Mouse (Mus musculus): Measurements from ENCODE around the gene Xrcc1.

Xrcc1 gene

GRCm38 (mm10) chr7:24528861-24529260, 17.2 kb upstream of the Xrcc1 start:
- no peak for DNase-seq (ENCODE audit: low read depth in 2 of 2, low spot score in 2 of 2)

- no peak for DNase-seq (ENCODE audit: low read depth in 2 of 2, low spot score in 2 of 2)
Observed at GRCm38 (mm10) chr7:24529580-24529979, 16.5 kb upstream of the Xrcc1 start.

- DNase-seq (ENCODE audit: low read depth in 2 of 2, low spot score in 2 of 2) = peak; percentile 97 to 98
Observed at GRCm38 (mm10) chr7:24530062-24530931, 15.8 kb upstream of the Xrcc1 start, which contains the start of gene Irgq. Irgq (plus strand) TSS chr7:24530689.

DNA sequence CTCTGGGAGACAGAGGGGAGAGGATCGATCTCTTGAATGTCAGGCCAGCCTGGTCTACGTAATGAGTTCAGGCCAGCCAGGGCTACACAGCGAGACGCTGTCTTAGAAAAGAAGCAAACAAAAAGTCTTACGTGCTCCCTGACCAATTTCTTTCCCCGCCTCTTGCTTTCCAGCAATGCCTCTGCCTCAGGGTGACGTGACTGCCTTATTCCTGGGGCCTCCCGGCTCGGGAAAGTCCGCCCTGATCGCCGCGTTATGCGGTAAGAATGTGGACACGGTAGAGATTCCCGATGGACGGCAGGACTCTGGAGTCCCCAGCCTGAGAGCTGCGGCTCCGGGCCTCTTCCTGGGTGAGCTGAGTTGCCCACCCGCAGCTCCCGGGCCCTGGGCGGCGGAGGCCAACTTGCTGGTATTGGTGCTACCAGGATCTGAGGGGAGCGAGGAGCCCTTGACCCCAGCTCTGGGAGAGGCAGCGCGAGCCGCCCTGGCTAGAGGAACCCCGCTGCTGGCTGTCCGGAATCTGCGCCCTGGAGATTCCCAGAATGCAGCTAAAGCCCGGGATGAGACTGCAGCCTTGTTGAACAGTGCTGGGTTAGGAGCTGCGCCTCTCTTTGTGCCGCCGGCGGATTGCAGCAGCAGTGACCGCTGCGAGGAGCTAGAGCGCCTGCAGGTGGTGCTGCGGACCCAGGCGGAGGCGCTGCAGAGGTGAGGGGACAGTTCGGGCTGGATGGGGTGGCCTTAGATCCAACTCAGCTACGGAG, 14.7 kb upstream of the Xrcc1 start:
- peak; percentile 44 to 52 for DNase-seq (ENCODE audit: low read depth in 2 of 2, low spot score in 2 of 2)

- no peak for DNase-seq (ENCODE audit: low read depth in 2 of 2, low spot score in 2 of 2)
Observed at GRCm38 (mm10) chr7:24533031-24533571, 13.0 kb upstream of the Xrcc1 start.

DNA sequence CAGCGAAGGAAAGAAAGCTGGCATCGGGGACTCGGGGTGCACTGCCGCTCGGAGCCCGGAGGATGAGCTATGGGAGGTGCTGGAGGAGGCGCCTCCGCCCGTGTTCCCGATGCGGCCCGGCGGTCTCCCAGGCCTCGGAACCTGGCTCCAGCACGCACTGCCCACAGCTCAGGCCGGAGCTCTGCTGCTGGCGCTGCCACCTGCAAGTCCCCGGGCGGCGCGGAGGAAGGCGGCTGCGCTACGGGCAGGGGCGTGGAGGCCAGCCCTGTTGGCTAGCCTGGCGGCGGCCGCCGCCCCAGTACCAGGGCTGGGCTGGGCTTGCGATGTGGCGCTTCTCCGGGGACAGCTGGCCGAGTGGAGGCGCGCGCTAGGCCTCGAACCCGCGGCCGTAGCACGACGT, 12.3 kb upstream of the Xrcc1 start:
- no peak for DNase-seq (ENCODE audit: low read depth in 2 of 2, low spot score in 2 of 2)

GRCm38 (mm10) chr7:24534301-24534700, 11.8 kb upstream of the Xrcc1 start:
- no peak for DNase-seq (ENCODE audit: low read depth in 2 of 2, low spot score in 2 of 2)

- DNase-seq (ENCODE audit: low read depth in 2 of 2, low spot score in 2 of 2) = no peak
Observed at GRCm38 (mm10) chr7:24537081-24537480, 9.0 kb upstream of the Xrcc1 start.

GRCm38 (mm10) chr7:24537591-24537990, 8.5 kb upstream of the Xrcc1 start:
- no peak for DNase-seq (ENCODE audit: low read depth in 2 of 2, low spot score in 2 of 2)

DNA sequence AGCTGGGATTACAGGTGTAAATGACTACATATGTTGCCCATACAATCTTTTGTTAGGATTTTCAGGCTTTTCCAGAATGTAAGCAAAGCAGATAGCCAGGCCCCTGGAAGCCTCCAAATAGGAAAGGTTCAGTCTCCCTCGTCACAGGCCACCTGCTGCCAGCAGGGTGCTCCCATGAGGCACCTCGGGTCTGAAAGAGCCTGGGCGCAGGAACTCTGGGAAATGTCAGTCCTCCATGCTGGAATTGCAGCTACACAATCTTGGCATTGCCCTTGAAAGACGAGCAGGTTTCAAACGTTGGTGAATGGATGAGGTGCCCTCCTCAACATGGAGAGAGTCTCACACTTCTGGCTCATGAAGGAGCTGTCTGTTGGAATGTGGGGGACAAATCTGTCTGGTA, 7.9 kb upstream of the Xrcc1 start:
- no peak for DNase-seq (ENCODE audit: low read depth in 2 of 2, low spot score in 2 of 2)

DNA sequence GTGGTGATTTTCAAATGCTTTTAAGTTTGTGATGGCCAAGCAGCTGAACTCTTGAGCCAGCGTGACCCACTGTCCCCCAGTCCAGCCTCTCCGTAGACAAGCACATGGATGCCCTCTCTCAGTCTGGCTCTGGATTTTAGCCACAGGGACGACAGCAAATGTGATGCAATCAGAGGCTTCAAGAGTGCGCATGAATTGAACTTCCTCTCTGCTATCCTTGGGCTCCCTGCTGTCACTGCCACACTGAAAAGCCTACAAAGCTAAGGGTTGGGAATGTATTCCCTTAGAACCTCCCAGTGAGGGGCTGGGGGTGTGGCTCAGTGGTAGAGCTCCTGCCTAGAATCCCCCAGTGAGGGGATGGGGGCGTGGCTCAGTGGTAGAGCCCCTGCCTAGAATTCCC, 7.4 kb upstream of the Xrcc1 start:
- no peak for DNase-seq (ENCODE audit: low read depth in 2 of 2, low spot score in 2 of 2)

GRCm38 (mm10) chr7:24539686-24540085, 6.4 kb upstream of the Xrcc1 start:
- DNase-seq (ENCODE audit: low read depth in 2 of 2, low spot score in 2 of 2) = no peak

- DNase-seq (ENCODE audit: low read depth in 2 of 2, low spot score in 2 of 2) = no peak
Observed at GRCm38 (mm10) chr7:24544506-24544905, 1.6 kb upstream of the Xrcc1 start.

GRCm38 (mm10) chr7:24546634-24547389, 723 bp downstream of the Xrcc1 start:
- peak; percentile 98 to 99 for DNase-seq (ENCODE audit: low read depth in 2 of 2, low spot score in 2 of 2)

- no peak for DNase-seq (ENCODE audit: low read depth in 2 of 2, low spot score in 2 of 2)
Observed at GRCm38 (mm10) chr7:24547534-24548036, 1.5 kb downstream of the Xrcc1 start.

- DNase-seq (ENCODE audit: low read depth in 2 of 2, low spot score in 2 of 2) = no peak
Observed at GRCm38 (mm10) chr7:24551985-24552759, 6.1 kb downstream of the Xrcc1 start.

DNA sequence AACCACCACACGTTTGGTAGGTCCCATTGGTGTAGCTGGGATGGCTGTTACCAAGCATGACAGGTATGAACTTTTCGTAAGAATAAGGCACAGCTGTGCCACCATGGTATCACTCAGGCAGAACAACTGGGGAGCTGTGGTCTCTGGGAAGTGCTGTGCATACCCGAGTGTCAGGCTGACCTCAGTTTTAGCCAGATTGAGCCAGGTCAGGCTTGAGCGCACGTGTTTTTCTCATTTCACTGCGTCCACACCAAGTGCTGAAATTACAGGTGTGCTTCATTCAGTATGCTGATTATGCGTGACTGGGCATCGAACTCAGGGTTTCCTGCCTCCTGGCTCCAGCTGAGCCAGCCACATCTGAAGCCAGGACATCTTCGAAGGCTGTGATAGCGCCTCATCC, 9.7 kb downstream of the Xrcc1 start:
- no peak for DNase-seq (ENCODE audit: low read depth in 2 of 2, low spot score in 2 of 2)

GRCm38 (mm10) chr7:24561450-24561849, 15.4 kb downstream of the Xrcc1 start:
- DNase-seq (ENCODE audit: low read depth in 2 of 2, low spot score in 2 of 2) = no peak

- DNase-seq (ENCODE audit: low read depth in 2 of 2, low spot score in 2 of 2) = no peak
Observed at GRCm38 (mm10) chr7:24563191-24563836, 17.2 kb downstream of the Xrcc1 start.

DNA sequence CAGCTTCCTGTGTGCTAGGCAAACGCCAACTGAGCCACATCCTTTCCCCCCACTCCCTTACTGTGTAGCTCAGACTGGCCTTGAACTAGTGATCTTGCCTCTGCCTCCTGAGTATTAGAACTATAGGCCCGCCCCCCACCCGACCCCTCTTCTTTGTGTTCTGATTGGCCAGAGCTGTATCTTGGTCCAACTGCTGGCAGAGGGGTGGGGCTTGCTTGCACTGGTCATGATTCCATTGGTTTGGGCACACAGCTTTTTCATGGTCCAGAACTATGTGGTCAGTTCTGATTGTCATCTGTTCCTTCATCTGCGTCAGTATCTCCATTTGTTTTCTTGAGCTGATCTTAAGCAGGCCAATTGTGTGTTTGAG, 17.7 kb downstream of the Xrcc1 start:
- no peak for DNase-seq (ENCODE audit: low read depth in 2 of 2, low spot score in 2 of 2)

All from CD8-positive naive resting alpha-beta T cell, adult 2 months (primary cell).